Mouse (Mus musculus): Measurements from ENCODE around the gene Ugt1a8.
"Not testable (repeated sequence)": the region's sequence is repeated elsewhere in the genome, so short reads cannot be mapped to it uniquely, and the experiment has no call there.

Gene Ugt1a8

GRCm38 (mm10) chr1:88087513-88087912 lies at the start of gene Ugt1a8:
Gene Ugt1a8 (plus strand): TSS chr1:88087813.
- DNase-seq, result no peak

GRCm38 (mm10) chr1:88043044-88043443 lies 44.6 kb upstream of the Ugt1a8 start:
- not testable (repeated sequence) for DNase-seq

- not testable (repeated sequence) for DNase-seq
These were observed 42.7 kb upstream of the Ugt1a8 start for GRCm38 (mm10) chr1:88044832-88045437.

- not testable (repeated sequence) for DNase-seq
These were observed 40.2 kb upstream of the Ugt1a8 start for GRCm38 (mm10) chr1:88047408-88047807.

GRCm38 (mm10) chr1:88055088-88055487 lies 32.5 kb upstream of the Ugt1a8 start, which contains the start of gene Ugt1a10:
Gene Ugt1a10 (plus strand): TSS chr1:88055388.
- DNase-seq, result no peak

- not testable (repeated sequence) for DNase-seq
These were observed 21.0 kb upstream of the Ugt1a8 start for GRCm38 (mm10) chr1:88066472-88067102.

- no peak for DNase-seq
These were observed 17.1 kb upstream of the Ugt1a8 start, which contains the start of gene Ugt1a9 for GRCm38 (mm10) chr1:88070495-88070894. Gene Ugt1a9 (plus strand): TSS chr1:88070800.

GRCm38 (mm10) chr1:88070902-88071301 lies 16.7 kb upstream of the Ugt1a8 start:
- DNase-seq, result no peak

GRCm38 (mm10) chr1:88074471-88074870 lies 13.1 kb upstream of the Ugt1a8 start:
- no peak for DNase-seq

GRCm38 (mm10) chr1:88077128-88077527 lies 10.5 kb upstream of the Ugt1a8 start:
- no peak for DNase-seq

- DNase-seq, result no peak
These were observed 5.9 kb upstream of the Ugt1a8 start for GRCm38 (mm10) chr1:88081670-88082069.

GRCm38 (mm10) chr1:88086125-88086524 lies 1.5 kb upstream of the Ugt1a8 start:
- no peak for DNase-seq

GRCm38 (mm10) chr1:88092341-88092740 lies 4.7 kb downstream of the Ugt1a8 start:
- peak; percentile 10 for DNase-seq

GRCm38 (mm10) chr1:88094270-88094676 lies 6.7 kb downstream of the Ugt1a8 start:
- not testable (repeated sequence) for DNase-seq

- DNase-seq, result peak; percentile 11
These were observed 7.4 kb downstream of the Ugt1a8 start, which contains the start of gene Ugt1a7c for GRCm38 (mm10) chr1:88094941-88095492. Gene Ugt1a7c (plus strand): TSS chr1:88095062.

- not testable (repeated sequence) for DNase-seq
These were observed 10.9 kb downstream of the Ugt1a8 start for GRCm38 (mm10) chr1:88098546-88098945.

GRCm38 (mm10) chr1:88099691-88100090 lies 12.1 kb downstream of the Ugt1a8 start:
- not testable (repeated sequence) for DNase-seq

GRCm38 (mm10) chr1:88103019-88103418 lies 15.4 kb downstream of the Ugt1a8 start, which contains the start of gene Ugt1a6b:
Gene Ugt1a6b (plus strand): TSS chr1:88103252.
- DNase-seq, result not testable (repeated sequence)

GRCm38 (mm10) chr1:88103697-88104468 lies 16.3 kb downstream of the Ugt1a8 start:
- DNase-seq, result not testable (repeated sequence)

- DNase-seq, result no peak
These were observed 17.2 kb downstream of the Ugt1a8 start for GRCm38 (mm10) chr1:88104667-88105430.

GRCm38 (mm10) chr1:88105656-88106055 lies 18.0 kb downstream of the Ugt1a8 start:
- DNase-seq, result no peak

GRCm38 (mm10) chr1:88109027-88109557 lies 21.5 kb downstream of the Ugt1a8 start:
- DNase-seq, result not testable (repeated sequence)

Measured in liver (tissue).